Mouse (Mus musculus): ENCODE results near the gene Vstm5. TPM values are rescaled to one million over a fixed set of nuclear protein-coding genes. Genes with fewer than 3 reads are reported as not detected.

Vstm5 gene
- 0.19 TPM for polyA plus RNA-seq (2014; fragmentation: Illumina TruSeq; extraction: RNeasy Lipid Tissue Mini Kit (QIAGEN cat#74804); ENCODE audit: low read depth, low replicate concordance)

DNA sequence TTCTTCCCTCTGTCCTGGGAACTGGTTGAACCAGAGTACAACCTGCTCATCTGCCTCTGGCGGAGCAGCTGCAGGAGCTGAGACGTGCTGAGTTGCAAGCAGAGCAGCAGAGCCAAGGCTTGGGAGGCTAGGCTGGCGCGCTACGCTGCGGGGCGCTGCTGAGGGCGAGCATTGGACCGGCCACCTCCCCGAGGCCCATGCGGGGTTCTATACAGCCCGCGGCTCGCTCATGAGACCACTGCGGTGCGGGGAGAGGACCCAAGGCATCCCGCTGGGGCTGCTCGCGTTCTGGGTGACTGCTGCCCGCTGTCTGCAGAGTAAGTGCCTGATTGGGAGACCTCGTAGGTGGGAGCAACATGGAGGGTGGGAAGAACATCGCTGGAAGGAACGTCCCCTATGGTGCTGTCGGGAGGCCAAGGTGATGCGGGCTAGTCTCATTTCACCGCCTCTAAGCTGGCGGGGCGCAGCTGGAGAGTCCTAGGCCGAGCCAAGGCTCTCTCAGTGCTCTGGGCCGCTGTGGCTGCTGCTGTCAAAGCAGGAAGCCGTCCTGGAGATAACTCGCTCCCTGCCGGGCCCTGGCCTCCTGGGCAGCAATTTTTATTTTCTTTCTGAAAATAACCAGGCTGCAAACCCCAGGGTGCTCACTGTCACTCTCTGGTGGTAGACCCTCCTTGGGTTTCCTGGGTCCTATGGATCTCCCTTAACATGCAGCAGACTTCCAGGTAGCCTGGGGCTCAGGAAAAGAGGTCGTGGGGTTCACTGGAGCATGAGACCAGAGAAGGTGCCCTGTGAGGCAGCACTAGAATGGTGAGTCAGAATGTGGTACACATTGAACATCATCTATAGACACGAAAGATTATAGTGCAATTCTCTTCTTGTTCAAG is at the start of gene Vstm5:
Gene Vstm5, plus strand, starts transcription at position 4 of the 884 bp plus-strand sequence.

DNA sequence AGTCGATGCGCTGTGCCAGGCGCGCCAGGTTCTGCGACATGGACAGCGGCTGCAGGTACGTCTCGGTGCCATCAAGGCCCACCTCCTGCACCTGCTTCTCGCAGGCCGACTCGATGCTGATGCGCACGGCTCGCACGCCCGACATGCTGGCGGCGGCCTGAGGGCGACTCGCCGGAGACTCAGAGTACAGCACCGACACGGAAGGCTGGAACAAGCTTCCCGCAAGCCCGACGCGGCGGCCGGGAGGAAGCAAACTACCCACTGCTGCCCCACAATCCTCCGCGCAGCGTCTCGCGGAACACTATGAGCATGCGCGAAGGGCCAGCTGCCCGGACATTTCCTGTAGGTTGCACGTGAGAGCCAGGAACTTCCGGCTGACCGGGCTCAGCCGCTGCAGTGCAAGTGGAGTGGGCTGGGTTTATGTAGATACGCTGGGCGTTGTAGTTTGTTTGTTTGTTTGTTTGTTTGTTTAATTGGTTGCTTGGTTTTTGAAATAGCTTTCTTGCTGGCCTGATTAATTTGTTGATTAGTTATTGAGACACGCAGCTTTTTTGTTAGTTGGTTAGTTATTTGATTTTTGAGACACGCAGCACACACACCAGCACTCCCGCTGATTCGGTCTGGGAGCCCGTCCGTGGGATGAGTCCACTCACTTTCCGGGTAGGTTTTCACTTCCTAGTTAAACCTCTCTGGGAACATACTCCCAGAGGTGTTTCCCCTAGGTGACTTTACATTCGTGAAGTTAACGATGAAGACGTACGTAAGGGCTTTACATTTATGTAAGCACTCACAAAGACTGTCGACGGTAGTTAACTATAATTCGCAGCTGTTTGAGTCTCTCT is 41.0 kb downstream of the Vstm5 start, which contains the start of gene Med17:
Gene Med17, minus strand, starts transcription at position 283 of the 842 bp plus-strand sequence.

GRCm38 (mm10) chr9:15305503-15306397 is 66.9 kb downstream of the Vstm5 start, which contains the start of gene Taf1d:
TSS of gene Taf1d (plus strand) at chr9:15306214.

DNA sequence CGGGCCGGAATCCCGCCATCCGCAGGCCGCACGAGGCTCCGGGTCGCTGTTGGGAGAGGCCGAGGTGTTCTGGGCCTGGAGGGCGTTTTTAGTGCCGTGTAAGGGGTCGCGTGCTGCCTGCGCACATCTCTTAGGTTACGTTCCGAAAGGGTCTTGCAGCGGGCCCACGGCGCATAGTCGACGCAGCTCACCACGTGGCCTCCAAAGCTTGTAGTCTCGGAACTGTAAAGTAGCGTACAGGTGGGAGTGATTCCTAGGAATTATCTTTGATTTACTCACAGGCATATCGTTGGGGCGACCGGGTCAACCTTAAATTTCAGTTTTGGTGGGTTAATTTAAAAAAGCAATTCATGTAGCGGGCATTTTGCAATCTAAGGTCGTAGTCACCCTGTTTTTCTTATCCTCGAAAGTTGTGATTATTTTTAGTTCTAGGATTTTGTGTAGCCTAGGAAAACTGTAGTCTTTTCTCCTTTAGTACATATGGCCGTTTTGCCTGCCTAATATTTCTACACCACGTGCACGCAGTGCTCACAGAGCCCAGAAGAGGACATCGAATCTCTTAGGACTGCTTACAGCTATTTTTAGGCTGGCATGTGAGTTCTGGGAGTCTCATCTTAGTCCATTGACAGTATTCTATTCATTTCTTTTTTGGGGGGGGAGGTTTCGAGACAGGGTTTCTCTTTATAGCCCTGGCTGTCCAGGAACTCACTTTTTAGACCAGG is 67.7 kb downstream of the Vstm5 start, which contains the start of gene 4931406C07Rik:
Gene 4931406C07Rik, minus strand, starts transcription at position 51 of the 722 bp plus-strand sequence.

Other genes with a start within 250 kb of the Vstm5 start
- gene Panx1, start 193.6 kb upstream of the Vstm5 start, polyA plus RNA-seq (2014; fragmentation: Illumina TruSeq; extraction: RNeasy Lipid Tissue Mini Kit (QIAGEN cat#74804); ENCODE audit: low read depth, low replicate concordance): 0.34 TPM
- not detected for gene Hephl1, start 126.9 kb upstream of the Vstm5 start, polyA plus RNA-seq (2014; fragmentation: Illumina TruSeq; extraction: RNeasy Lipid Tissue Mini Kit (QIAGEN cat#74804); ENCODE audit: low read depth, low replicate concordance)
- 14.0 TPM for gene Med17, start 40.9 kb downstream of the Vstm5 start, polyA plus RNA-seq (2014; fragmentation: Illumina TruSeq; extraction: RNeasy Lipid Tissue Mini Kit (QIAGEN cat#74804); ENCODE audit: low read depth, low replicate concordance)
- gene Taf1d, start 67.2 kb downstream of the Vstm5 start, polyA plus RNA-seq (2014; fragmentation: Illumina TruSeq; extraction: RNeasy Lipid Tissue Mini Kit (QIAGEN cat#74804); ENCODE audit: low read depth, low replicate concordance): 47.6 TPM
- 440 TPM for gene 4931406C07Rik, start 67.4 kb downstream of the Vstm5 start, polyA plus RNA-seq (2014; fragmentation: Illumina TruSeq; extraction: RNeasy Lipid Tissue Mini Kit (QIAGEN cat#74804); ENCODE audit: low read depth, low replicate concordance)
- gene Cep295, start 118.7 kb downstream of the Vstm5 start, polyA plus RNA-seq (2014; fragmentation: Illumina TruSeq; extraction: RNeasy Lipid Tissue Mini Kit (QIAGEN cat#74804); ENCODE audit: low read depth, low replicate concordance): 8.8 TPM